Mouse (Mus musculus) MEL (cell line): ENCODE measurements at regions not wholly inside any gene's neighbourhood (a gene's known extent, or its start where the extent isn't known, plus 50 kb on each side); places are given as distances from the start of the nearest gene placed in this dataset.

ENCODE experiments used
- CHD2 ChIP-seq: IDR thresholded peaks from 2 replicates; pipeline ENCODE4 v1.6.1; 2011; ENCODE audit warnings: low read length, improper control_type of control experiment
- CTCF ChIP-seq, 3 experiments: IDR thresholded peaks in 2 of 3; conservative IDR thresholded peaks in 1 of 3; 2 replicates each; pipeline ENCODE4 v1.5.1; 2011 to 2012; ENCODE audit warnings: low read length in 3 of 3, low read depth in 2 of 3, mild to moderate bottlenecking in 2 of 3, improper control_type of control experiment in 1 of 3, inconsistent platforms in 1 of 3, mixed read lengths in 1 of 3, moderate library complexity in 1 of 3; ENCODE audit not compliant: control insufficient read depth in 1 of 3, insufficient read depth in 1 of 3, poor library complexity in 1 of 3, severe bottlenecking in 1 of 3
- EP300 ChIP-seq, 2 experiments: IDR thresholded peaks; 2 replicates each; pipeline ENCODE4 v1.6.1; 2011; ENCODE audit warnings: improper control_type of control experiment in 2 of 2, low read length in 2 of 2, low read depth in 1 of 2, mild to moderate bottlenecking in 1 of 2
- ETS1 ChIP-seq: IDR thresholded peaks from 2 replicates; pipeline ENCODE4 v1.6.1; 2012; ENCODE audit warnings: low read depth, mild to moderate bottlenecking, inconsistent platforms, low read length, improper control_type of control experiment, moderate library complexity
- HCFC1 ChIP-seq: IDR thresholded peaks from 2 replicates; pipeline ENCODE4 v1.6.1; 2012; ENCODE audit warnings: low read depth, mild to moderate bottlenecking, inconsistent platforms, low read length, improper control_type of control experiment, moderate library complexity
- KAT2A ChIP-seq: conservative IDR thresholded peaks from 2 replicates; pipeline ENCODE4 v1.6.1; 2012; ENCODE audit warnings: low read depth, low read length, improper control_type of control experiment, inconsistent platforms
- MAX ChIP-seq: IDR thresholded peaks from 2 replicates; pipeline ENCODE4 v1.6.1; 2011; ENCODE audit warnings: low read length, improper control_type of control experiment
- POLR2A ChIP-seq, 2 experiments: IDR thresholded peaks; 2 replicates each; pipeline ENCODE4 v1.6.1; 2011 to 2012; ENCODE audit warnings: low read length in 2 of 2, mild to moderate bottlenecking in 2 of 2, control low read depth in 1 of 2, improper control_type of control experiment in 1 of 2, low read depth in 1 of 2, moderate library complexity in 1 of 2; ENCODE audit not compliant: control insufficient read depth in 1 of 2, insufficient read depth in 1 of 2, poor library complexity in 1 of 2
- POLR2AphosphoS2 ChIP-seq: IDR thresholded peaks from 2 replicates; pipeline ENCODE4 v1.6.1; 2011; ENCODE audit warnings: low read length, improper control_type of control experiment
- POLR2AphosphoS5 ChIP-seq: IDR thresholded peaks from 2 replicates; pipeline ENCODE4 v1.6.1; 2012; ENCODE audit warnings: low read depth, borderline replicate concordance, mild to moderate bottlenecking, inconsistent platforms, low read length, moderate library complexity, mixed read lengths
- RAD21 ChIP-seq: IDR thresholded peaks from 2 replicates; pipeline ENCODE4 v1.6.1; 2011; ENCODE audit warnings: mild to moderate bottlenecking, low read depth, low read length, improper control_type of control experiment
- SMC3 ChIP-seq: IDR thresholded peaks from 2 replicates; pipeline ENCODE4 v1.6.1; 2011; ENCODE audit warnings: low read depth, low read length, improper control_type of control experiment
- UBTF ChIP-seq: IDR thresholded peaks from 2 replicates; pipeline ENCODE4 v1.6.1; 2012; ENCODE audit warnings: low read depth, mild to moderate bottlenecking, inconsistent platforms, low read length, improper control_type of control experiment, moderate library complexity, borderline replicate concordance; ENCODE audit not compliant: insufficient read depth
- ZC3H11A ChIP-seq: IDR thresholded peaks from 2 replicates; pipeline ENCODE4 v1.6.1; 2012; ENCODE audit warnings: low read depth, mild to moderate bottlenecking, inconsistent platforms, low read length, improper control_type of control experiment

DNA sequence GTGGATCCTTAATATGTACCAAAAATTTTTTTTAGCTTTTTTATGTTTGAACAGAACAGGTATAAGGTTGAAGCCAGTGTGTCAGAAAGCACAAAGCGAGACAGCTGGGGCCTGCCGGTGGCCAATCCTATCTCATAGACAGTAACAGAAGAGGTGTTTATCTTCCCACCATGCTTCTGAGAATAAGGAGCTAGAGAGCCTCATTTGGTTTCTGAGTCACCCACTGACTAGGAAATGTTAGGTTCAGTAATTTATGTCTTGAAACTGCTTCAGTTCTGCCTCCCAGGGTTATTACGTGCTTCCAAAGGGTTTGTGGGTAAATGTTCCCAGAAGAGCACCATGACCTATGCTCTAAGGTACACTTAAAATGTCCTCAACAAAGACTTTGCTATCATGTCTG lies 96.3 kb upstream of the Topaz1 start:
- TF ChIP-seq POLR2A (IDR thresholded peaks at IDR 0.05; ENCODE audit: control insufficient read depth in 1 of 2, insufficient read depth in 1 of 2, low read depth in 1 of 2, low read length in 2 of 2, poor library complexity in 1 of 2): no peak
- no peak for TF ChIP-seq CHD2
- TF ChIP-seq SMC3: no peak
- TF ChIP-seq EP300 (IDR thresholded peaks at IDR 0.05; ENCODE audit: low read depth in 1 of 2, low read length in 2 of 2): no peak
- no peak for TF ChIP-seq CTCF (IDR thresholded peaks at IDR 0.05 in 2 of 3, conservative IDR thresholded peaks at IDR 0.05 in 1 of 3; ENCODE audit: control insufficient read depth in 1 of 3, insufficient read depth in 1 of 3, low read depth in 2 of 3, low read length in 3 of 3, poor library complexity in 1 of 3, severe bottlenecking in 1 of 3)
- no peak for TF ChIP-seq MAX
- no peak for TF ChIP-seq RAD21
- no peak for TF ChIP-seq ZC3H11A
- no peak for TF ChIP-seq ETS1
- TF ChIP-seq POLR2AphosphoS2: no peak
- TF ChIP-seq KAT2A: no peak
- TF ChIP-seq POLR2AphosphoS5: no peak
- TF ChIP-seq HCFC1: no peak
- TF ChIP-seq UBTF: no peak
